Comparison of ENCODE assay signal across 8 mouse cellular contexts in genomic region chr11:11788521-11788974, GRCm38 (mm10). TPM values are rescaled to one million over a fixed set of nuclear protein-coding genes. Genes with fewer than 3 reads are reported as not detected.
DNase-seq lines count a peak whose midpoint lies in the region; ATAC-seq lines count a peak whose summit lies in the region.

No protein-coding gene starts in this region.

- peak; percentile 87 for ATAC-seq in megakaryocyte progenitor cell, adult 5-6 weeks (replicated peaks; ENCODE audit: poor library complexity)

- peak; percentile 74 to 94 for DNase-seq in adrenal gland, adult (ENCODE audit: inconsistent age in 2 of 2, low spot score in 1 of 2)
- DNase-seq in embryo, embryonic 10 days (ENCODE audit: low spot score): peak; percentile 87
- DNase-seq in gastrocnemius, postnatal 10 days: peak; percentile 81
- peak; percentile 90 for DNase-seq in induced T-regulatory cell, adult 2 months (ENCODE audit: low read depth)
- DNase-seq in left cerebral cortex, adult 8-10 months (ENCODE audit: low spot score in 2 of 2): peak; percentile 23 to 46
- peak; percentile 71 to 84 for DNase-seq in right cerebral cortex, postnatal 10 days (ENCODE audit: low spot score in 2 of 2)
- peak; percentile 69 to 72 for DNase-seq in urinary bladder, postnatal 36 days (ENCODE audit: low spot score in 2 of 2)

RNA-seq across cellular contexts. Expression of gene Fignl1, which starts 20.2 kb away (rescaled TPM):
- 1 to 10 TPM; 3.9 to 4.8 TPM for total RNA-seq in gastrocnemius, postnatal 10 days (2021)
- under 1 TPM; 0.67 to 0.89 (median 0.85) TPM for total RNA-seq in left cerebral cortex, adult 8-10 months (2022)
- 60.0 and 75.1 TPM in 2 replicates for total RNA-seq in megakaryocyte progenitor cell, adult 5-6 weeks (2015)
- 82.4 and 96.9 TPM in 2 replicates for total RNA-seq in megakaryocyte progenitor cell, adult 5-6 weeks (2017)

Comparison
In these comparisons a context has a peak if more than half of its experiments do, and no peak if none do; other contexts are left out.
1. Peak in every context shown above with its lines: DNase-seq and ATAC-seq.
2. DNase-seq: peak in every context shown above with its lines; median percentile 90 in induced T-regulatory cell, adult 2 months; 87 in embryo, embryonic 10 days; 84 in adrenal gland, adult; 81 in gastrocnemius, postnatal 10 days; 78 in right cerebral cortex, postnatal 10 days; 70 in urinary bladder, postnatal 36 days; 34 in left cerebral cortex, adult 8-10 months.
3. RNA of gene Fignl1, which starts 20.2 kb away (total RNA-seq): 60.0 to 96.9 TPM in megakaryocyte progenitor cell, adult 5-6 weeks; 3.9 to 4.8 TPM in gastrocnemius, postnatal 10 days and 0.67 to 0.89 TPM in left cerebral cortex, adult 8-10 months; every median in the first group is over 10 times any median in the second.